In the genomic region with DNA sequence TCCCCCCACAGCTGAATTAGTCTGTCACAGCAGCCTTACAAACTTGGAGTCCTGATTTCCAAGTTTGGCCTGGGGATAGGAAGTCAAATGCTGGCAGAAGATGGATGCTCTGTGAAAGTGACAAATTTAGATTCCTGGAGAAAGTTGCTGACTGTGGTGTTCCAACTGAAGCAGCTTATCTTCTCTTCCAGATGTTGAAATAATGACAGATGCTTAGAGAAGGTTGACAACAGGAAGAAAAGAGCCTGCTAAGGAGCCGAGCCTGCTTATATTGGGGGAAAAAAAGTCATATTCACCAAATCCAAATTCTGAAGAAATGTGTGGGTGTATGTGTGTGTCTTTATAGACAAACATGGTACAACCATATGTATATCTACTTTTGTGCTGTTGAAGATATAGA, we compare ENCODE assay signal across 19 mouse cellular contexts.
"Had no signal": no experiment of that assay in that cellular context is flagged by ENCODE, and none has a peak within 500 bp of the region (broad histone marks: within the 10 kb centered on the region; RNA-seq: fewer than 3 reads in every experiment).

No protein-coding gene starts in this region.

- H3K4me1 ChIP-seq: lung, embryonic 15.5 days; midbrain, embryonic 12.5 days; neural tube, embryonic 12.5 days had no signal

- H3K9me3 ChIP-seq: lung, embryonic 15.5 days; midbrain, embryonic 12.5 days; neural tube, embryonic 12.5 days had no signal

- DNase-seq: lung, adult 2 months; lung, postnatal 14 days; lung, postnatal 36 days; midbrain, embryonic 14.5 days; retina, postnatal 1 day; right cerebral cortex, adult 18-20 months; right cerebral cortex, postnatal 25 days; right cerebral cortex, postnatal 4 days; spleen, adult 18-20 months; thymus, adult 18-20 months; thymus, postnatal 14 days; thymus, postnatal 36 days had no signal

- H3K4me2 ChIP-seq: lung, embryonic 15.5 days; midbrain, embryonic 12.5 days; neural tube, embryonic 12.5 days had no signal

- H3K9ac ChIP-seq: lung, embryonic 15.5 days; midbrain, embryonic 12.5 days; neural tube, embryonic 12.5 days had no signal

- ATAC-seq: lung, postnatal 0 days; midbrain, embryonic 16.5 days had no signal

- H3K4me3 ChIP-seq: lung, embryonic 15.5 days; megakaryocyte, embryonic 14.5 days; midbrain, embryonic 12.5 days; neural tube, embryonic 12.5 days had no signal

- H3K27ac ChIP-seq: lung, embryonic 15.5 days; macrophage; midbrain, embryonic 12.5 days; neural tube, embryonic 12.5 days had no signal

- H3K36me3 ChIP-seq: lung, embryonic 15.5 days; midbrain, embryonic 12.5 days; neural tube, embryonic 12.5 days had no signal

- H3K27me3 ChIP-seq: lung, embryonic 15.5 days; megakaryocyte, embryonic 14.5 days; midbrain, embryonic 12.5 days; neural tube, embryonic 12.5 days had no signal
